Mouse (Mus musculus) limb, embryonic 14.5 days (tissue): ENCODE results near the gene Ahdc1. TPM values are rescaled to one million over a fixed set of nuclear protein-coding genes. Genes with fewer than 3 reads are reported as not detected.
"Not testable (repeated sequence)": the region's sequence is repeated elsewhere in the genome, so short reads cannot be mapped to it uniquely, and the experiment has no call there.

Experiments
- ATAC-seq: fragments of 200-750 bp; cut with Nextera tagmentation; 2 replicates; pipeline ENCODE4 v1.8.0; 2017; ENCODE audit warnings: low read depth, moderate number of reproducible peaks, moderate TSS enrichment; ENCODE audit not compliant: low FRiP score
- DNase-seq: peaks from one replicate; pipeline ENCODE4 v3.0.0-alpha.2; 2015; ENCODE audit warnings: low spot score
- H3K27ac ChIP-seq: fragments of 300-500 bp; sonication (generic); replicated peaks from 2 replicates; pipeline ENCODE4 v1.5.1; 2014; ENCODE audit warnings: low read depth, mild to moderate bottlenecking, low read length, moderate library complexity, mixed read lengths
- H3K27me3 ChIP-seq: fragments of 300-500 bp; sonication (generic); 2 replicates; pipeline ENCODE4 v1.6.1; 2014; ENCODE audit warnings: low read length, mixed read lengths; ENCODE audit not compliant: control insufficient read depth, insufficient read depth
- H3K36me3 ChIP-seq: fragments of 300-500 bp; sonication (generic); 2 replicates; pipeline ENCODE4 v1.6.1; 2014; ENCODE audit warnings: mild to moderate bottlenecking, low read length, moderate library complexity, mixed read lengths; ENCODE audit not compliant: control insufficient read depth, insufficient read depth
- H3K4me1 ChIP-seq: fragments of 300-500 bp; sonication (generic); 2 replicates; pipeline ENCODE4 v1.6.1; 2014; ENCODE audit warnings: antibody characterized with exemption, low read length, mixed read lengths; ENCODE audit not compliant: control insufficient read depth, insufficient read depth
- H3K4me2 ChIP-seq: fragments of 300-500 bp; sonication (generic); replicated peaks from 2 replicates; pipeline ENCODE4 v1.6.1; 2014; ENCODE audit warnings: low read depth, mild to moderate bottlenecking, low read length, moderate library complexity; ENCODE audit not compliant: severe bottlenecking
- H3K4me3 ChIP-seq: fragments of 300-500 bp; sonication (generic); replicated peaks from 2 replicates; pipeline ENCODE4 v1.5.1; 2014; ENCODE audit warnings: low read length
- H3K9ac ChIP-seq: fragments of 300-500 bp; sonication (generic); 2 replicates; pipeline ENCODE4 v1.6.1; 2014; ENCODE audit warnings: mild to moderate bottlenecking, low read depth, low read length, moderate library complexity; ENCODE audit not compliant: severe bottlenecking
- H3K9me3 ChIP-seq: fragments of 300-500 bp; sonication (generic); 2 replicates; pipeline ENCODE4 v1.6.1; 2016; ENCODE audit warnings: low read length; ENCODE audit not compliant: control insufficient read depth
- POLR2A ChIP-seq: fragments of 200-500 bp; IDR thresholded peaks from 2 replicates; pipeline ENCODE4 v1.8.0; 2012; ENCODE audit warnings: inconsistent platforms, mild to moderate bottlenecking, moderate library complexity, borderline replicate concordance; ENCODE audit not compliant: insufficient read depth, insufficient read length; ENCODE audit errors: extremely low read depth
- WGBS: fragments of 180-500 bp; shearing (Covaris S2); extraction: QIAGEN DNeasy Blood & Tissue Kit; methylation state at CpG from one replicate; pipeline ENCODE4 v1.1.7; 2014; 5-methylcytosine and 5-hydroxymethylcytosine counted together
- polyA plus RNA-seq, 2 experiments: library from polyadenylated mRNA; depleted of rRNA in 1 of 2; stranded (reverse) in 1 of 2; unstranded in 1 of 2; fragments of >200 nt; fragmentation: Nextera tagmentation in 1 of 2; extraction: Ambion mirVana in 1 of 2; gene quantifications; 2 replicates each; pipeline versions ENCODE4 v1.2.1 to v1.2.3; 2012 to 2014

Ahdc1 gene
- polyA plus RNA-seq, 2 experiments, result 12.9 to 29.6 TPM

DNA sequence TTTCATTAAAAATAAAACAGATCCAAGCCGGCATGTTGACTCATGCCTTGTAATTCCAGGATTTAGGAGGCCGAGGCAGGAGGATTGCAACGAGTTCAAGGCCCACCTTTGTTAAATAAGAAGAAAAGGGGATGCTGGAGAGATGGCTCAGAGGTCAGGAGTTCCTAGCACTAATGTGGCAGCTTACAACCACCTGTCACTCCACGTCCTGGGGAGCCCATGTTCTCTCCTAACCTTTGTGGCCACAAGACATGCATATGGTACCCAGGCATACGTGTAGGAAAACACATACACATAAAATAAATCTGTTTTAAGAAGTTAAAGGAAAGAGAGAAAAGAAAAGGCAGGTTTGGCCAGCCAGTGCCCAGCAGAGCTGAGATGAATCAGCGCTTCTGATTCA is 82.0 kb downstream of the Ahdc1 start:
- H3K36me3 ChIP-seq, result no peaks in the 10 kb centered on the region
- H3K4me3 ChIP-seq, result no peak overlapping the region
- DNase-seq (no peak), ATAC-seq (no peak)
- no peak overlapping the region for H3K4me2 ChIP-seq
- 61% methylated on average over 6 of the region's 6 CpGs for WGBS
- H3K9ac ChIP-seq, result peak overlapping the region; percentile 49; the same call in 1 of the 2 replicates
- H3K4me1 ChIP-seq, result peaks cover 60% of the 10 kb centered on the region
- TF ChIP-seq POLR2A, result no peak
- no peaks in the 10 kb centered on the region for H3K9me3 ChIP-seq
- H3K27ac ChIP-seq, result peak overlapping the region; percentile 58; the same call in 1 of the 2 replicates
- no peaks in the 10 kb centered on the region for H3K27me3 ChIP-seq

DNA sequence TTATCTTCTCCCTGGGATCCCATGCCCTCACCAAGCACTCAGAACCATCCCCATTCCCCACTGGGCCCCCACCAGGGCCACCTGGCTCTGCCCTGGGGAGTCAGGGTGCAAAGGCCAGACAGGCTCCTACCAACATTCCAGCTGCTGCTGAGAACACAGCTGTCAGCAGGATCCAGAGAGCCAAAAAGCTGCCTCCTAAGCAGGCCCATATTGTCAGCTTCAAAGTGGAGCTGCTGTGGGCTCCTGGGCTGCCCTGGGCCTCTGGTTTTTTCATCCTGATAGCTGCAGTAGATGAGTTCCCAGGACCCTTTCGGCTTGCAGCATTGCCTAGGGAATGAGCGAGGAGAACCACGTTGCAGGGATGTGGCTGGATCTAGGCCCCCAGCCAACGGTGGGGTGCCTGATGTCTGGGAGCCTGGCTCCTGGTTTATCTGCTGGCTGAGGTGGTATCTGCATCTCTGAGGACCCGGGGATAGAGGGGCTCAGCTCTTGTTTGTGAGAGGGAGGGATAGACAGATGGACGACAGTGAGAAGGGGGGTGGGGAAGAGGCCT is 82.5 kb downstream of the Ahdc1 start:
- peak overlapping the region; percentile 58; the same call in 1 of the 2 replicates for H3K27ac ChIP-seq
- H3K4me1 ChIP-seq, result peaks cover 59% of the 10 kb centered on the region
- TF ChIP-seq POLR2A, result no peak
- 0 out of 2 replicates have a peak overlapping the region, but pooled peaks have one; percentile 16 for H3K9ac ChIP-seq
- H3K27me3 ChIP-seq, result no peaks in the 10 kb centered on the region
- H3K36me3 ChIP-seq, result no peaks in the 10 kb centered on the region
- no peak overlapping the region for H3K4me3 ChIP-seq
- H3K4me2 ChIP-seq, result no peak overlapping the region
- ATAC-seq (no peak), DNase-seq (no peak)
- WGBS, result 17% methylated on average over 6 of the region's 6 CpGs
- no peaks in the 10 kb centered on the region for H3K9me3 ChIP-seq

DNA sequence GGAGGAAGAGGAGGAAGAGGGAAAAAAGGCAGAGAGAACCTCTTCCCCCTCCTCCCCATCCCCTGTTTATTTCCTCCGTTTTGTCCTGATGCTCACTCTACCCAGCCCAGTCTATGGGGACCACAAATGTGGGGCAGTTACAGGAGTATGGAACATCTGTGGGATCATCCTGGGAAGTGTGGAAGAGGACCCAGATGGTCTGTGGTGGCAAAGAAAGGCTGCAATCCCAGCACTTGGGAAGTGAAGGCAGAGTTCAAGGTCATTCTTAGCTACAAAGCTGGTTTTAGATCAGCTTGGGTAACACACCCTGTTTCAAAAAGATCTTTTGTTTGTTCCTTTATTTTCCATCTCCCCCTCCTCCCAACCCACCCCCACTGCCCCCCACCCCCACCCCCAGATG is 83.2 kb downstream of the Ahdc1 start:
- no peak overlapping the region for H3K4me2 ChIP-seq
- H3K36me3 ChIP-seq, result no peaks in the 10 kb centered on the region
- H3K9ac ChIP-seq, result no peak overlapping the region
- H3K27ac ChIP-seq, result no peak overlapping the region
- no peaks in the 10 kb centered on the region for H3K9me3 ChIP-seq
- TF ChIP-seq POLR2A, result no peak
- H3K27me3 ChIP-seq, result no peaks in the 10 kb centered on the region
- WGBS, result 62% methylated on average over 1 of the region's 1 CpGs
- DNase-seq (no peak), ATAC-seq (no peak)
- no peak overlapping the region for H3K4me3 ChIP-seq
- peaks cover 56% of the 10 kb centered on the region for H3K4me1 ChIP-seq

DNA sequence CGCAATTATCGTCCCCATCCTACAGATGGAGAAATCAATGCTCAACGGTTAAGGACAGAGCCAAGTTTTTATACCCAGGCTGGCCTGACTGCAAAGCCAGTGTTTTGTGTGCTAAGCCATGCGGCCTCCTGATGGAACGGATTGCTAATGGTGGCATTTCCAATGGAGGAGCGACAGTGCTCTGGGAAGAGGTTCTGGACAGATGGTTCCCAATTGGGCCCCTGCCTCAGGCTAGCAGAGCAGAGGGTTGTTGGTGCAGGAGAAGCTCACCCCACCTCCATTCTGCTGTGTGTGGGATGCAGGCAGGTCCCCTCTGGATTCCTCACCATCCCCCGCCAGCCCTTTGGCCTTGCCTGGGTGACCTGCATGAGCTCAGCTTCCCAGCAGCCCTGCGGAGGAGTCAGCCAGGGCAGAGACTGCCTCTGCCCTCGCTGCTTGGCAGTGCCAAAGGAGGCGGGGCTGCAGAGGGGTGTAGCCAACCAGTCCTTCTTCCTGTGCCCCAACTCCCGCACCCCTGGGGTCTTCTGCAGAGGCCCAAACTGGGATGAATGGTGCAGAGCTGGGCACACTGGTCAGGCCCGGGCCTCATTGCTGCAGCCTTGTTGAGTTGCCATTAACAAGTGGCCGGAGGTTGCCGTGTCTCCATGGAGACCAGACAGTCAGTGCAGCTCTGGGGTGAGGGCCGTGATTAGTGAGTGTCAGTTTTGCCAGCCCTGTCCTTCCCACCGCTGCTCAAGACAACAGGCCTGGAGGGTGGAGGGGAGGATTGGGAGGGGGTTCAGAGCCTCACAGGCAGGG is 84.1 kb downstream of the Ahdc1 start:
- H3K4me1 ChIP-seq, result peaks cover 47% of the 10 kb centered on the region
- no peaks in the 10 kb centered on the region for H3K9me3 ChIP-seq
- DNase-seq (no peak), ATAC-seq (no peak)
- H3K27me3 ChIP-seq, result no peaks in the 10 kb centered on the region
- no peak for TF ChIP-seq POLR2A
- peak overlapping the region; percentile 33 for H3K4me2 ChIP-seq
- H3K36me3 ChIP-seq, result no peaks in the 10 kb centered on the region
- H3K4me3 ChIP-seq, result peak overlapping the region; percentile 13; the same call in 1 of the 2 replicates
- 39% methylated on average over 16 of the region's 16 CpGs for WGBS
- H3K27ac ChIP-seq, result peak overlapping the region; percentile 3
- H3K9ac ChIP-seq, result no peak overlapping the region

DNA sequence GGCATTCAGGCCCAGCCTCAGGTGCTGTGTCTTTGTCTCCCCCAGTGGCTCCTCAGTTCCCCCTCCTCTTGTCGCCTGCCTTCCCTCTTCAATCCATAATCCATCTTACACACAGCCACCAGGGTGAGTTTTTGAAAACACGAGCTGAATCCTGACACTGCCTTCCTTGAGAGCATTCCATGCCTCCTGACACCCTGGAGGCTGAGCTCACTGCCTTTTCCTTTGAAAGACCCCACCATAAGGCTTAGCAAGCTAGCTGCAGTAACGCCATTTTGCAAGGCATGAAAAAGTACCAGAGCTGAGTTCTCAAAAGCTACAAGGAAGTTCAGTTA is 84.6 kb downstream of the Ahdc1 start:
- ATAC-seq, H3K9me3 ChIP-seq, H3K27me3 ChIP-seq, DNase-seq, H3K9ac ChIP-seq, H3K36me3 ChIP-seq: not testable (repeated sequence)
- peak overlapping the region; percentile 13; the same call in 1 of the 2 replicates for H3K4me3 ChIP-seq
- WGBS, result 25% methylated on average over 3 of the region's 3 CpGs
- H3K27ac ChIP-seq, result peak overlapping the region; percentile 3
- H3K4me1 ChIP-seq, result peaks cover 42% of the 10 kb centered on the region
- peak overlapping the region; percentile 33 for H3K4me2 ChIP-seq

DNA sequence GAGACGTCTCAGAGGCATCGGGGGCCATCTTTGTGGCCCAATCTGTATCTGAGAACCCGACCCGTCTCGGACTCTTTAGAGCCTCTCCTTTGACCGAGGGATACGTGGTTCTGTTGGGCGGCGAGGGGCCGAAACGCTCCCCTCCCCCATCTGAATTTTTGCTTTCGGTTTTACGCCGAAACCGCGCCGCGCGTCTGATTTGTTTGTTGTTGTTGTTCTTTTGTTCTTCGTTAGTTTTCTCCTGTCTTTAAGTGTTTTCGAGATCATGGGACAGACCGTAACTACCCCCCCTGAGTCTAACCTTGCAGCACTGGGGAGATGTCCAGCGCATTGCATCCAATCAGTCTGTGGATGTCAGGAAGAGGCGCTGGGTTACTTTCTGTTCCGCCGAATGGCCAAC is 85.6 kb downstream of the Ahdc1 start:
- WGBS, result 0% methylated on average over 12 of the region's 26 CpGs
- H3K27ac ChIP-seq, H3K27me3 ChIP-seq, H3K36me3 ChIP-seq, H3K9me3 ChIP-seq, DNase-seq, H3K4me2 ChIP-seq, H3K9ac ChIP-seq, ATAC-seq: not testable (repeated sequence)
- H3K4me3 ChIP-seq, result peak overlapping the region; percentile 24
- H3K4me1 ChIP-seq, result peaks cover 32% of the 10 kb centered on the region
